Mouse (Mus musculus): ENCODE measurements around the gene Zfp683.

- TF ChIP-seq CTCF (IDR thresholded peaks at IDR 0.05; ENCODE audit: low read depth): no peak
- no peak for TF ChIP-seq EP300 (IDR thresholded peaks at IDR 0.05; ENCODE audit: low read depth)
Observed at GRCm38 (mm10) chr4:134094004-134094564, 40.4 kb downstream of the Zfp683 start.

All from heart, postnatal 0 days (tissue).